Mouse (Mus musculus): ENCODE data around the gene Sparcl1.

- TF ChIP-seq CTCF (IDR thresholded peaks at IDR 0.05; ENCODE audit: borderline replicate concordance, control insufficient read depth, extremely low read depth, insufficient read depth, low read length, poor library complexity) (no peak), POLR2A (IDR thresholded peaks at IDR 0.05; ENCODE audit: control insufficient read depth, extremely low read depth, insufficient read depth, low read length, poor library complexity) (no peak)
These were observed 3.2 kb downstream of the Sparcl1 start for GRCm38 (mm10) chr5:104110171-104110920.
